Mouse (Mus musculus) midbrain, embryonic 11.5 days (tissue): ENCODE results near the gene Ndufa13. TPM values are rescaled to one million over a fixed set of nuclear protein-coding genes. Genes with fewer than 3 reads are reported as not detected.
A peak's percentile ranks its signal among the peaks of the same experiment; 100 is the strongest.

Experiments used
- ATAC-seq: fragments of 200-750 bp; cut with Nextera tagmentation; 2 replicates; pipeline ENCODE4 v1.8.0; 2017; ENCODE audit warnings: moderate TSS enrichment, moderate library complexity; ENCODE audit not compliant: low FRiP score
- DNase-seq: peaks from one replicate; pipeline ENCODE4 v3.0.0; 2015; ENCODE audit warnings: low spot score; ENCODE audit errors: missing footprints
- H3K27ac ChIP-seq: fragments of 300-500 bp; sonication (generic); 2 replicates; pipeline ENCODE4 v1.5.1; 2014; ENCODE audit warnings: low read depth, low read length
- H3K27me3 ChIP-seq: fragments of 300-500 bp; sonication (generic); 2 replicates; pipeline ENCODE4 v1.6.1; 2014; ENCODE audit warnings: mild to moderate bottlenecking, low read length, moderate library complexity, mixed read lengths; ENCODE audit not compliant: control insufficient read depth, insufficient read depth
- H3K36me3 ChIP-seq: fragments of 300-500 bp; sonication (generic); 2 replicates; pipeline ENCODE4 v1.6.1; 2014; ENCODE audit warnings: mild to moderate bottlenecking, low read length, moderate library complexity, mixed read lengths; ENCODE audit not compliant: control insufficient read depth, insufficient read depth
- H3K4me1 ChIP-seq: fragments of 300-500 bp; sonication (generic); 2 replicates; pipeline ENCODE4 v1.6.1; 2014; ENCODE audit warnings: low read length; ENCODE audit not compliant: control insufficient read depth, insufficient read depth
- H3K4me2 ChIP-seq: fragments of 300-500 bp; sonication (generic); 2 replicates; pipeline ENCODE4 v1.6.1; 2014; ENCODE audit warnings: mild to moderate bottlenecking, moderate library complexity
- H3K4me3 ChIP-seq: fragments of 300-500 bp; sonication (generic); 2 replicates; pipeline ENCODE4 v1.5.1; 2014; ENCODE audit warnings: low read depth, low read length
- H3K9ac ChIP-seq: fragments of 300-500 bp; sonication (generic); 2 replicates; pipeline ENCODE4 v1.6.1; 2014; ENCODE audit warnings: low read length
- H3K9me3 ChIP-seq: fragments of 300-500 bp; sonication (generic); 2 replicates; pipeline ENCODE4 v1.6.1; 2016; ENCODE audit warnings: low read length; ENCODE audit not compliant: control insufficient read depth
- WGBS: fragments of 180-500 bp; shearing (Covaris S2); extraction: QIAGEN DNeasy Blood & Tissue Kit; methylation state at CpG from one replicate; pipeline ENCODE4 v1.1.7; 2014; 5-methylcytosine and 5-hydroxymethylcytosine counted together
- polyA plus RNA-seq: library from polyadenylated mRNA; unstranded; fragments of >200 nt; fragmentation: Nextera tagmentation; extraction: Ambion mirVana; gene quantifications from 2 replicates; pipeline ENCODE4 v1.2.1, GENCODE M21; 2014

Ndufa13 gene
- polyA plus RNA-seq, 1 experiment from 2014 or later, result 172 TPM

DNA sequence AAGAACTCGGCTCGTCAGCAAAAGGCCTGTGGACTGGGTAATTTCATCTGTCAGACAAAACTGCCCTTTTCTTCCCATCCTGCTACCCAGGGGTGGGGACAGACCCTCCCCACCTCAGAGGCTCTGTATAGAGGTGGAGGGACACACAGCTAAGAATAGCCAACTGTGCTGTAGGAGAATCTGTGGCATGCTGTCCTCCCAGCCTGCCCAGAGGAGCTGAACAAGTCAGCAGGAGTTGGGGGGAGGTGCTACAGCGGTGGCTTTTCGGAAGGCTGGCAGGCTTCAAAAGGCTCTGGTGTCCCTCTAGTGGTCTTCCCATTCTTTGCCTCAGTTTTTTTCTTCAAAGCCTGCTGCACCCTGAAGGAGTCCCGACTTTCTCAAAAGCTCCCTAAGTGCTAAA lies 13.4 kb upstream of the Ndufa13 start:
- Histone ChIP-seq H3K4me1 (peaks cover 10% of the 10 kb centered on the region), H3K36me3 (peaks cover 32% of the 10 kb centered on the region), H3K27ac (no peak overlapping the region), H3K4me3 (no peak overlapping the region), H3K9ac (no peak overlapping the region), H3K9me3 (no peaks in the 10 kb centered on the region), H3K4me2 (no peak overlapping the region), H3K27me3 (no peaks in the 10 kb centered on the region)
- DNase-seq (peak; percentile 82), ATAC-seq (no peak)
- 39% methylated on average over 5 of the region's 5 CpGs for WGBS

GRCm38 (mm10) chr8:69914526-69914925 lies 12.2 kb upstream of the Ndufa13 start:
- Histone ChIP-seq H3K9ac (no peak overlapping the region), H3K36me3 (peaks cover 39% of the 10 kb centered on the region), H3K4me3 (no peak overlapping the region), H3K4me1 (no peaks in the 10 kb centered on the region), H3K27me3 (no peaks in the 10 kb centered on the region), H3K9me3 (no peaks in the 10 kb centered on the region), H3K27ac (no peak overlapping the region), H3K4me2 (no peak overlapping the region)
- DNase-seq (no peak), ATAC-seq (no peak)
- 91% methylated on average over 4 of the region's 4 CpGs for WGBS

- peaks cover 37% of the 10 kb centered on the region for H3K36me3 ChIP-seq
- DNase-seq (no peak), ATAC-seq (no peak)
- 89% methylated on average over 12 of the region's 12 CpGs for WGBS
- H3K27me3 ChIP-seq, result no peaks in the 10 kb centered on the region
- H3K4me2 ChIP-seq, result no peak overlapping the region
- no peaks in the 10 kb centered on the region for H3K4me1 ChIP-seq
- no peak overlapping the region for H3K4me3 ChIP-seq
- H3K27ac ChIP-seq, result no peak overlapping the region
- no peak overlapping the region for H3K9ac ChIP-seq
- H3K9me3 ChIP-seq, result no peaks in the 10 kb centered on the region
These were observed 10.2 kb upstream of the Ndufa13 start for GRCm38 (mm10) chr8:69912478-69913074.

GRCm38 (mm10) chr8:69911917-69912316 lies 9.6 kb upstream of the Ndufa13 start:
- peaks cover 37% of the 10 kb centered on the region for H3K36me3 ChIP-seq
- WGBS, result 92% methylated on average over 13 of the region's 13 CpGs

GRCm38 (mm10) chr8:69907106-69907505 lies 4.7 kb upstream of the Ndufa13 start:
- H3K27me3 ChIP-seq, result no peaks in the 10 kb centered on the region
- 89% methylated on average over 2 of the region's 2 CpGs for WGBS

More at GRCm38 (mm10) chr8:69911917-69912316, 9.6 kb upstream of the Ndufa13 start:
- DNase-seq (no peak), ATAC-seq (no peak)
- no peak overlapping the region for H3K4me3 ChIP-seq
- no peak overlapping the region for H3K4me2 ChIP-seq
- H3K9me3 ChIP-seq, result no peaks in the 10 kb centered on the region
- no peak overlapping the region for H3K9ac ChIP-seq
- no peaks in the 10 kb centered on the region for H3K4me1 ChIP-seq
- H3K27me3 ChIP-seq, result no peaks in the 10 kb centered on the region
- no peak overlapping the region for H3K27ac ChIP-seq

DNA sequence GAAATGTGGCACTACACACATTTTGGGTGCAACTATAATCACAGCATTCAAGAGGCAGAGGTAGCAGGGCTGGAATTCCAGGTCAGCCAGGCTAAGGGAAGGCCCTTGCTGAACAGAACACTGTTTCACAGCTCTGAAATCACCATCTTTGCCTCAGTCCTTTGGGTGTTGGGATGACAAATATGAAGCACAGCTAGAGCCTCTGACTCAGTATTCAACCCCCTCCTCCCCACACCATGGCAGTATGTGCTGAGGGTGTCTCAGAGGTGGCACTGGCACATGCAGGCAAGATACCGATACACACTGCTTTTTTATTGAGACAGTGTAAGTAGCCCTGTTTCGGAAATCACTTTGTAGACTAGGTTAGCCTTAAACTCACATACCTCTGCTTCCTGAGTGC lies 3.9 kb upstream of the Ndufa13 start:
- ATAC-seq, result no peak
- H3K27ac ChIP-seq, result no peak overlapping the region

More at GRCm38 (mm10) chr8:69907106-69907505, 4.7 kb upstream of the Ndufa13 start:
- Histone ChIP-seq H3K4me2 (no peak overlapping the region), H3K36me3 (peaks cover 18% of the 10 kb centered on the region; the same call in 1 of the 2 replicates), H3K27ac (no peak overlapping the region), H3K4me3 (no peak overlapping the region), H3K9me3 (no peaks in the 10 kb centered on the region), H3K4me1 (peaks cover 8% of the 10 kb centered on the region), H3K9ac (no peak overlapping the region)
- DNase-seq, result no peak
- ATAC-seq, result no peak

GRCm38 (mm10) chr8:69904096-69904495 lies 1.7 kb upstream of the Ndufa13 start:
- ATAC-seq (no peak), DNase-seq (no peak)
- H3K36me3 ChIP-seq, result no peaks in the 10 kb centered on the region; the same call in 1 of the 2 replicates
- no peaks in the 10 kb centered on the region for H3K27me3 ChIP-seq
- H3K9ac ChIP-seq, result no peak overlapping the region
- H3K4me1 ChIP-seq, result peaks cover 19% of the 10 kb centered on the region
- H3K9me3 ChIP-seq, result no peaks in the 10 kb centered on the region
- no peak overlapping the region for H3K4me3 ChIP-seq
- WGBS, result 76% methylated on average over 8 of the region's 8 CpGs
- no peak overlapping the region for H3K27ac ChIP-seq
- peak overlapping the region; percentile 57 for H3K4me2 ChIP-seq

More for the DNA sequence above, 3.9 kb upstream of the Ndufa13 start:
- 90% methylated on average over 2 of the region's 2 CpGs for WGBS
- Histone ChIP-seq H3K4me1 (peaks cover 13% of the 10 kb centered on the region), H3K9me3 (no peaks in the 10 kb centered on the region), H3K4me3 (no peak overlapping the region), H3K27me3 (no peaks in the 10 kb centered on the region), H3K9ac (no peak overlapping the region), H3K36me3 (peaks cover 12% of the 10 kb centered on the region; the same call in 1 of the 2 replicates), H3K4me2 (no peak overlapping the region)
- DNase-seq, result peak; percentile 69

DNA sequence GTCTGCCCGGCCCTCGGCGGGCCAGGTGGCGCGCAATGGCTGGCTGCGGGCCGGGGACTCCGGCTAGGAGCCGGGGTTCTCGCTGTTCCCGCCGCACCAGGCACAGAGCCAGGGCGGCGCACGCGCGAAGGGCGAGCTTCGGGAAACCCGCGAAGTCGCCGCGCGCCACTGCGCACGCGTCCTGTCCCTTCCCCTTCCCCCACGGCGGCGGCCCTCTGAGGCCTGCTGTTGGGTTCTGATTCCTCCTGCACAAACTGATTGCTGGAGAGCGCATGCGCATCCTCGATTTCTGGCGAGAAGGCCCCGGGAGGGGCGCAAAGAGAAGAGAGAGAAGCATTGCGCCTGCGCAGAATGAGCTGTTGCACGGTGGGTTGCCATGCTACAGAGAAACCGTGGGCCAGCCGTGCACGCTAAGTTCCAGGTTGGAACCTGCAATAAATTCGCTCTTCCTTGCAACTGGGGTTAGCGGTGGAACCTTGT lies 745 bp upstream of the Ndufa13 start:
- Histone ChIP-seq H3K9me3 (no peaks in the 10 kb centered on the region), H3K4me2 (peak overlapping the region; percentile 57), H3K9ac (peak overlapping the region; percentile 81), H3K4me1 (peaks cover 19% of the 10 kb centered on the region), H3K27ac (peak overlapping the region; percentile 65), H3K27me3 (no peaks in the 10 kb centered on the region), H3K4me3 (peak overlapping the region; percentile 77), H3K36me3 (no peaks in the 10 kb centered on the region)
- ATAC-seq, result peak; percentile 92
- WGBS, result under 1% methylated on average over 43 of the region's 45 CpGs
- peak; percentile 100 for DNase-seq

GRCm38 (mm10) chr8:69901484-69902162 lies 735 bp downstream of the Ndufa13 start:
- DNase-seq (peak; percentile 100), ATAC-seq (peak; percentile 78)
- no peaks in the 10 kb centered on the region for H3K27me3 ChIP-seq
- H3K27ac ChIP-seq, result peak overlapping the region; percentile 76
- H3K36me3 ChIP-seq, result no peaks in the 10 kb centered on the region
- peak overlapping the region; percentile 77 for H3K4me3 ChIP-seq
- H3K9me3 ChIP-seq, result no peaks in the 10 kb centered on the region
- H3K9ac ChIP-seq, result peak overlapping the region; percentile 85
- H3K4me1 ChIP-seq, result peaks cover 19% of the 10 kb centered on the region
- 2% methylated on average over 41 of the region's 41 CpGs for WGBS
- H3K4me2 ChIP-seq, result peak overlapping the region; percentile 57
